Mouse (Mus musculus): ENCODE data around the gene Prim2.

DNA sequence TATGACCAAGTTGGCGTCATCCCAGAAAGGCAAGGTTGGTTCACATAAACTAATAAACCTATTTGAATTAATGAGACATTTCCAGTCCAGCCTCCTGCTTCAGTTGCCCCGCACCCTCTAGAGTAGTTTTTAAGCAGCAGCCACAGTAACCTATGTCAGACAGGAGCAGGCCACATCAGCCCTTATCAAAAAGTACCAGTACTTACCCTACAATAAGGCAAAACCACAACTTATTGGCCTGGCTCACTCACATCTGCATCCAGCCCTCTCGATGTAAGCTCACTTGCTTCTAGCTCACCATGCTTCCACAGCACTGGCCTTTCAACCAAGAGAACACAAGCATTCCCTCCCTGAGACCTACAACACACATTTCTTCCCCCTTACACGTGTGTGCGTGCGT lies 44.7 kb downstream of the Prim2 start:
- TF ChIP-seq CTCF (IDR thresholded peaks at IDR 0.05) (no peak), POLR2A (IDR thresholded peaks at IDR 0.05; ENCODE audit: insufficient read depth, low read depth, low read length) (no peak), EP300 (IDR thresholded peaks at IDR 0.05; ENCODE audit: insufficient read depth, low read depth, low read length) (no peak)

Measured in heart, adult 2 months (tissue).